Mouse (Mus musculus): ENCODE data around the gene Srsf7.

The Srsf7 gene

GRCm38 (mm10) chr17:80152767-80153630 lies 54.1 kb downstream of the Srsf7 start:
- DNase-seq = no peak

- no peak for DNase-seq
These were observed 55.8 kb downstream of the Srsf7 start for GRCm38 (mm10) chr17:80151353-80151752.
